Mouse (Mus musculus): ENCODE measurements around the gene Gatd1.

DNA sequence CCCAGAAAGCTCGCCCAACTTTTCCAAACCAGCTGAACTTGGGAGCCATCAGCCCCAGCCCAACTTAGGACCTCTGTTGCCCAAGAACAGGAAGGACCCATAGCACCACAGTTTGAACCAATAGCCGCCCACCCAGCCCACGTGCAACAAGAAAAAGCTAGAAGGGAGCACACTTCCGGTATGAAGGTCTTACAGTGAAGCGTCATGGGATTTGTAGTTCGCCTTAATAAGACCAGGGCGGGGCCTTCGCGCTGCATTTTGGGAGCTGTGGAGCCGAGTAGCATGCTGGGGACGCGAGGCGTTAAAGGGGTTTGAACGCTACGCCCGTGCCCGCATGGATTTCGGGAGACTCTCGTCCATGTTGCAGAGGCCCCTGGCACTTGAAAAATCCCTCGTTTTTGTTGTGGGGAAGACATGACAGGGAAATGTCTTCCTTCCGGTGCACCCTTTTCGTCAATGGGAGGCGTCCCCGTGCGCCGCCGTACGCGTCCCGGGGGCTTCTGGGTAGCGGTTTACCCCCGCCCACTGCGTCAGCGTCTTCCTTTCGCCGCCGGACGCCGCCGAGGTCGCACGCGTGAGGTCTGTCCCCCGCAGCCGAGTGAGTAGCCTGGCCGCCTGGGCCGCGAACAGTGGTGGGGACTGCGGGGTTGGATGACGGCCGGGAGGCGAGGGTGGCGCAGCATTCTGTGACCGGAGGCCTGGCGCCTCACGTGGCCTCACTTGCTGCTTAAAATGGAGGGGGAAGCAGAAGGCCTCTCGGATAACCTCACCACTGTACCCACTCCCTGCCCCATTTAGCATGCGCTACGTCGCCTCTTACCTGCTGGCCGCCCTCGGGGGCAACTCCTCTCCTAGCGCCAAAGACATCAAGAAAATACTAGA lies 33.4 kb upstream of the Gatd1 start, which contains the start of gene Rplp2:
- TF ChIP-seq CTCF (IDR thresholded peaks at IDR 0.05; ENCODE audit: insufficient read depth, low read depth, low read length): no peak
- TF ChIP-seq POLR2A (IDR thresholded peaks at IDR 0.05; ENCODE audit: insufficient read depth, low read depth, low read length): peak; percentile 88

All from olfactory bulb, adult 2 months (tissue).